Mouse (Mus musculus): ENCODE results near the gene Ccdc180.

- TF ChIP-seq MAFK (IDR thresholded peaks at IDR 0.05; ENCODE audit: insufficient read depth, low read depth, low read length) (no peak), CHD2 (IDR thresholded peaks at IDR 0.05; ENCODE audit: low read depth, low read length) (no peak)
These were observed 40.7 kb upstream of the Ccdc180 start for GRCm38 (mm10) chr4:45849419-45849818.
